Mouse (Mus musculus) retina, postnatal 7 days (tissue): ENCODE data around the gene Scd1.
A peak's percentile ranks its signal among the peaks of the same experiment; 100 is the strongest.

Source experiments
- DNase-seq: peaks from one replicate; pipeline ENCODE4 v3.0.0-alpha.2; 2012; ENCODE audit warnings: low read depth, low spot score

Gene Scd1

GRCm38 (mm10) chr19:44365733-44366132 is 41.9 kb downstream of the Scd1 start:
- no peak for DNase-seq

- no peak for DNase-seq
Observed at GRCm38 (mm10) chr19:44364029-44364428, 43.6 kb downstream of the Scd1 start.

GRCm38 (mm10) chr19:44363529-44363928 is 44.1 kb downstream of the Scd1 start:
- DNase-seq = peak; percentile 54

GRCm38 (mm10) chr19:44358700-44359099 is 49.0 kb downstream of the Scd1 start:
- no peak for DNase-seq

GRCm38 (mm10) chr19:44351756-44352155 is 55.9 kb downstream of the Scd1 start:
- DNase-seq = no peak

GRCm38 (mm10) chr19:44349689-44350088 is 58.0 kb downstream of the Scd1 start:
- DNase-seq = no peak
